Mouse (Mus musculus) right cerebral cortex, adult 18-20 months (tissue): Measurements from ENCODE around the gene Dnah11.

Experiments
- DNase-seq: peaks from one replicate; pipeline ENCODE4 v3.0.0; 2022; ENCODE audit warnings: mixed read lengths

The Dnah11 gene

DNA sequence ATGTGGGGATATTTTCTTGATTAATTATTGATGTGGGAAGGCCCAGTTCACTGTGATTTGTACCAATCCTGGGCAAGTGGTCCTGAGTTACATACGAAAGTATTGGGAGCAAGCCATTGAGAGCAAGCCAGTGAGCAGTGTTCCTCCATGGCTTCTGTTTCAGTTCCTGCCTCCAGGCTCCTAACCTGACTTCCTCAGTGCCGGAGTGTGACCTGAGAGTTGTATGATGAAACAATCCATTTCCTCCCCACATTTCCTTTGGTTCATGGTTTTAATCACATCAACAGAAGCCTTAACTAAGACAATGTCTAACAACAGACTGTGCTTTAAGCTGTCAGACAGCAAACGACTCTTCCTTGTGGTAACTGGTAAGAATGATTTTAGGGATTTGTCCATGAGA is 114.0 kb downstream of the Dnah11 start:
- DNase-seq, result no peak

DNA sequence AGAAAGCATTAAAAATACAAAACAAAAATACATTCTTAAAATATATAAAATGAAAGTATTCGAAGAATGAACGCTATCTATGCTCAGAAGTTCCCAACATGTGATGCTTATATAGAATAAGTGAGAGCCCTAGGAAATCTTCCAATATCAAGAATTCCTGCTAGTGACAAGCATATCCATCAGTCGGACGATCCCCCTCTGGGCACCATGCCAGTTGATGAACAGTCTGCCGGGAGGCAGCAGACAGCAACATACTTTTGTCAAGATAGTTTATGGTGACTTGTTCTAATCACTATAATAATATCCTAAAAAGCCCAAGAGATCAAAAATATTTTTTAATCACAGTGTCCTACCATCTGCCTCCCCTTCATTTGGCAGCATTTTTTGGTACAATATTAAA is 114.7 kb downstream of the Dnah11 start:
- DNase-seq, result no peak

DNA sequence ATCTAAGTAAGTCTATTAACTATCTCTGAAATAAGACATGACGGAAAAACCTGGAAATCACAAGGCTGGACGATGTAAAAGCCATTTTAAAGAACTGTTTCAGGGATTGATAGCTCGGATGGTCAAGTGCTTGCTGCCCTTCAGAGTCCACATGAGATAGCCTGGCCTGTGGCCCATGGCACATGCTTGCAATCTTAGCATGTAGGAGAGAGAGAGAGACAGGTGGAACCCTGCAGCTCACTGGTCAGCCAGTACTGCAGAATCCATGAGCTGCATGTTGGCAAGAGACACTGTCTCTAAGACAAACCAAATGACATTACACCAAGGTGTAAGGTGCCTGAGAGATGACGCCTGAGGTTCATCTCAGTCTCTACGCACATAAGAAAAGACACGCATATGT is 118.4 kb downstream of the Dnah11 start:
- DNase-seq, result no peak

DNA sequence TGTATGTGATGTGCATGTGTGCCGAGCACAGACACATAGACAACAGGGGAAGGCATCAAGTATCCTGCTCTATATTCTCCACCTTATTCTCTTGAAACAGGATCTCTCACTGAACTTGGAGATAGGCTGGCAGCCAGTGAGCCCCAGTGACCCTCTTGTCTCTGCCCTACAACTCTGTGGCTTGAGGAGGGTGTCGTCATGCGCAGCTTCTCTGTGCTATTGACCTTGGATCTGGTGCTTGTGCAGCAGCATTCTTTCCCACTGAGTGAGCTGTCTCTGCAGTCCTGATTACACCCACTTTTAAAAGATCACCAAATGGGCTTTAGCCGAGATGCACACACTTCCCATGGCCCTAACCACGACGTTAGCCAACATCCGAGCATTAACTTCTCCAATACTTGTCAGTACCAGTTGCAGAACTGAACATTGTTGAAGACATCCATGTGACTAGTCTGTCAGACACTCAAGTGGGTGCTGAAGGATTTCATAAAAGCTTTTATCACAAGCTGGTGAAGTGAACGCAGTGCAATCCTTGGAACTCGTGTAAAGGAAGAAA is 120.3 kb downstream of the Dnah11 start:
- DNase-seq, result no peak

DNA sequence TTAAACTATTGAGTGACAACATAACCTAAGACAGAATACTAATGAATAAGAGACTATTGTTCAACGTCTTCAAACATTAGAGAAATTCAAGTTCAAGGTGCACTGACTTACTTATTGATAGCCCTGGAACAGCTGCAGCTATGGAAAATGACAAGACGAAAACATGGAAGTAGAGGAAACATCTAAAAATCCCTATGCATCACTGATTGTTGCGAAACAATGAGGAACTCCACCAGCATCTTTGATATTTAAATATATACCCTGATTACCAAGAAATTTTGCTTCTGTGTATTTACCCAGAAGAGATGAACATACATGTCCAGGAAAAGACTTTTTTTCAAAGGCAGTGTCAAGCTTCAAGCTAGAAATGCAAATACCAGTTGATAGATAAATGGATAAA is 122.0 kb downstream of the Dnah11 start:
- no peak for DNase-seq

DNA sequence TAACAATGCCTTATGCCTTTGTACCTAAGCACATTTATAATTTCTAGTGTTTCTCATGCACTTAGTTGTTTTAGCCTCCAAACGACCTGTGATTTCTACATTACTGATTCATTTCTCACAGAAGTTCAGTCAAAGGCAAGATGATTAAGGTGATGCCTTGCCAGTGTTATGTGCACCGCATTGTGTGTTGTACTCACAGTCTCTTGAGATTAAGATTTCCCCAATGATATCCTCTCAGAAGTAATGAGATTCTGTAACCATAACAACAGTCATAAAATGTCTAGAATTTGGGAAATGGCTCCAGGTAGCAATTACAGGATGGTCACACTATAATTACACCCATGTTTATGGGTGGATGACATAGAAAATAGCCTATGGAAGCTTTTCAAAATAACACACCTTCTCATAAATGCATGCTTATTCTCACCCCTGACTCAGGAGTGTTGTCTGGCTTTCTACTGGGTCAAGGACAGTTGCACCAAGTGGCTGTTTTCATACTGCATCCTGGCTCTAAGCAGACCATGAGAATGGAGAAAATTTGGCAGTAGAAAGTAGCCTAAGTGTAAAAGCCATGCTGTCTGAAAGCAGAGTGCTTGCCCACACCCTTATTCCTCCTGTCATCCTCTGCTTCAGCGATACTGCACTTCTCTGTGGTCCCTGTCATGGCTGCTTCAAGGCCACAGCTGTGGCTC is 126.5 kb downstream of the Dnah11 start:
- DNase-seq, result no peak

DNA sequence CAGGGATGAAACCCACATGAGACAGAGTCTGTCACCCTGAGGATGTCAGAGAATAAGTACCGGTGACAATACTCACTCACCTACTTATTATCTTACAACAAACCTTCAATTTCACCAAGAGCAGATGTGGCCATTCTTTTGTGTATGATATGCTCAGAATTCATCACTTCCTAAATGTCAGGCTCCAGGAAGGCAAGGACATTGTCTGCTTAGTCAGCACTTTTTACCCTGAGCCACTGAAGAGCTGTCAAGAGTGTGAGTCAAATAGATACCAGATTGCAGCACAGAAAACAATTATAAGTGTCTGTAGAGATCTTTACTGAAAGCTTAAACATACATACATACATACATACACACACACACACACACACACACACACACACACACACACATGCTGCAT is 127.2 kb downstream of the Dnah11 start:
- DNase-seq, result no peak

DNA sequence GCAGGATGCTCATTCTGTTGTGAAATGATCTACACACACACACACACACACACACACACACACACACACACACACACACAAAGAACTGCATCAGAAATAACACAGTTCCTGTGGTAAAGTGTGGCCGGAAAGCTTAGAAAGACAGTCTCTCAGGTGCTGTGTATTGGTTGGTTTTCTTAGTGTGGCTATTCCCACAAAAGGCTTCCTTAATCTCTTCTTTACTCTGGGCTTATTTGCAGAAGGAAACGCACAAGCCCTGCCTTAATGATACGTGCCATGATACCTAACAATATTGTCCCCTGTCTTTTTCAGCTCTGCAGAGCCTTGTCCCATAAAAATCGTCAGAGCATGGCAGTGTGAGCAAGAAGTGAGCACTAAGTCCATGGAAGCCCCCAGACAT is 130.1 kb downstream of the Dnah11 start:
- DNase-seq, result no peak

DNA sequence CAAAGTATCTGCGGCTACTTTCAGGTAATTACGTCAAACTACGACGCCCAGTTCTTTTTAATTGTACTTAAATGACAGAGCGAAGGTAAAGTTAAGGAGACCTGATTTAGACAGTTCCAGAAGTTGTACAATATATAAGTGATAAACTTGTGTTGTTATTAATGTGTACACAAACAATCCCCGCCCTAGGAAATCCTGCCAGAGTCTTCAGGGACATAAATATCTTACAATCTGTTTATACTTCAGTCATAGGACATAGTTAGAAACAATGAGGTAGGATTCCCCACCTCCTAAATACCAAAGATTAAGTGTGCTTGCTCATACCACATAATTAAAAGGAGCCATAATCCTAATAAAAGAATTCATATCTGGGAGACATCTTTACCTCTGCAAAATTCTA is 136.5 kb downstream of the Dnah11 start:
- no peak for DNase-seq

DNA sequence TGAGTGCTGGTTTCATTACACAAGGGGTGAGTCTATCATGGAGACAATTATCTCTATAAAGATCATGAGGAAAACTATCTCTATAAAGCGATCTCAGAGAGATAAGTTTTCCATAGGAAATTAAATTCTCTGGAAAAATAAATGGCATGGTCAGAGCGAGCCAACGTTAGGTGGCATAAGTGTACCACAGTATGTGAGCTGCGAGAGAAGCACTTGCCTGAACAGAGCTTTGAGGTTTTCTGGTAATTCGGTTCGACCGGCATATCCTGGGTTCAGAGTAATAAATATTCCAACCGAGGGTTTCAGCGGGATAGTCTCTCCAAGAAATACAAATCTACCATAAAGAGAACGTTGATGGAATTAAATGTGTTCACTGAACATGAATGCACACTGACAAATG is 142.0 kb downstream of the Dnah11 start:
- peak; percentile 24 for DNase-seq

DNA sequence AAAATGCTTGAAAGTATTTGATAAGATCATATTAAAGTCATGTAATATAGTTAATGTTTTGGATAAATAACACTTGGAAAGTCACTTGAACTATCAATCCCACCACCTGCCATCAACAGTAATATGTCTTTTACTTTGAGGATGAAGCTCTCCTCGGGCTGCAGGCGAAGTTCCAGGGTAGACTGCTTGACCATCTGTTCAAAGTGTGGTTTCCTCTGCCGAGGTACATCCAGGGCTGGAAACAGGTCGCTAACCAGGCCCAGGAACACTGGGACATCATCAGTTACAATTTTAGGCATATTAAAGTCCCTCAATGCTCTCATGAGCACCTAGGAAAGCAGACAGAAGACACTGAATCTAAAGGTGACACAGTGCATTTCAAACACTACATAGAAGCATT is 153.5 kb downstream of the Dnah11 start:
- DNase-seq, result no peak

DNA sequence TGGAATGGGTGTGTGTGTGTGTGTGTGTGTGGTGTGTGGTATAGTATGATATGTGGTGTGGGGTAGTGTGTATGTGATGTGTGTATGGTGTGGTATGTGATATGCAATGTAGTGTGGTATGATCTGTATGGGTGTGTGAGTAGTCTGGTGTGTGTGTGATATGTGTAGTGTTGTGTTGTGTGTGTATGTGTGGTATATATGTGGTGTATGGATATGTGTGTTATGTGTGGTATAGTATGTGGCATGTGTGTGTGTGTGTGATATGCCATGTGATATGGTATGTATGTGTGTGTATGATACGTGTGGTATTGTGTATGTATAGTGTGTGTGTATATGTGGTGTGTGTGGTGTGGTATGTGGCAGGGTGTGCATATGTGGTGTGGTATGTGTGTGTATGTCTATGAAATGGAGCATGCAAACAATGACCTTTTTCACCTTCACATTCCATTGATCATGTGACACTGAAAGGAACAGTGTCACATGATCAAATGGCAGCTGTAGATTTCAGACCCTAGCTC is 155.7 kb downstream of the Dnah11 start:
- no peak for DNase-seq

DNA sequence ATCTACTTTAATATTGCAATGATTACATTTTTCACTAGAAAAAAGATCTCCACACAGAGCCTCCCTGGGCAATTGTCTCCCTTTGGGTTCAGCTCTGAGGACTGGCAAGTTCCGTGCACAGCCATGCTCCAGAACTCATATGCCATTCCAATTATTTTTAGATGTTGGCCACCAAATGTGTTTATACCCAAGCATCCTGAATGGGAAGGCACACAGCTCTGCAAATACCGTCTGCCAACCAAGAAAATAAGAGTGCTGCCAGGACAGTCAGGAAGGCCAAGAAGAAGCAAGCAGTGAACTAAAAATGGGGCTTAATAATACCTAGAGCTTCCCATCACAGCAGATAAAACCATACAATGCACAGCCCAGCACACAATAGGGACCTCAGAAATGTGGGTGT is 156.6 kb downstream of the Dnah11 start:
- DNase-seq, result no peak

DNA sequence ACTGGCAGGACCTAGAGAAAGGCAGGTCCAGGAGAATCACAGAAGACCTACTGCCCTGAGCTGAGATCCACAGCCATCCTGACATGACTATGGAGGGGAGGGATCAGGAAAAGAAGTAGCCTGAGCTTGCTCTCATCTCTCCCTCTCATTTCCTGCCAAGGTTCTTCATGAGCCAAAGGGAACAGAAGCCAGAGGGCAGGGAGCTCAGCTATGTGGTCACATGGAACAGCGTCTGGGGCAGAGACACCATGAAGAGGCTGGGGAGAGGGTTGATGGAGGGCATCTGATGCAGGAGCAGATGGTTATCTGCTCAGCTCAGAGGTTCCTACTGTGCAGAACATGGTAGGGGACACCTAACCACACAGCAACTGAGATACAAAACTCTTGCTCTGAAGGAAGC is 163.9 kb downstream of the Dnah11 start:
- DNase-seq, result no peak

DNA sequence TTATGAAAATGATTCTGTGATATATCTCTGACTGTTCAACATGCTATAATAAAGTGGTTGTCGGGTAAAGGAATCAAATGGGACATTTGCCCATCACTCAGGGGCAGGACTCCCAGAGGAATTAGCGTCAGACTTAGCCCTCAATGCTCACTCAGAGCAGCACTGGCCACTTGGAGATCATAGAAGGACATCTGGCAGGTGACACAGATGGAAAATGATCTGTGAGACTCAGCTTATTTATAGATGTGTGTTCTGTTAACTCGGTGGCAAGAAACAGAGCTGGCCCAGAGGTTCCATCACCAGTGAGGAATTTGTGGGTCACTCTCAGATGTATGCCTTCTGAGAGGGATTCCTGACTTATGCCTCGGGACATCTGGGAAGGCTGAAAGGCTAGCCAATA is 173.1 kb downstream of the Dnah11 start:
- DNase-seq, result no peak

DNA sequence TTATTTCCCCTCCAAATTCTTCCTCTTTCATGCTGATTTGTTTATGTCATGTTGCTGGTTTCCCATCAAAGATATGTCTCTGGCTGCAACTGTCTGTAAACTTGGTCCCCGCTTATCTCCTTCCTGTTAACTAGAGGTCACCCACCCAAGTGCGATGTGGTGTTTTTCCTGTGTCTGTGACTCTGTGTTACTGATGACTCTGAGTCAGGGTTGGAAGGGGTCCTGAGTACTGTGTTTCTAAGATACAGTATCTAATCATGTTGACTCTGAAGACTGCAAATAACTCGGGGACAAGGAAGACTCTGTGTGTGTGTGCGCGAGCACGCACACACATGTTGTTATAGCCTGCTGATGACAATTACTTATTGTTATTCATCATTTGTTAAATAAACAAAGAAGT is 179.9 kb downstream of the Dnah11 start:
- no peak for DNase-seq

DNA sequence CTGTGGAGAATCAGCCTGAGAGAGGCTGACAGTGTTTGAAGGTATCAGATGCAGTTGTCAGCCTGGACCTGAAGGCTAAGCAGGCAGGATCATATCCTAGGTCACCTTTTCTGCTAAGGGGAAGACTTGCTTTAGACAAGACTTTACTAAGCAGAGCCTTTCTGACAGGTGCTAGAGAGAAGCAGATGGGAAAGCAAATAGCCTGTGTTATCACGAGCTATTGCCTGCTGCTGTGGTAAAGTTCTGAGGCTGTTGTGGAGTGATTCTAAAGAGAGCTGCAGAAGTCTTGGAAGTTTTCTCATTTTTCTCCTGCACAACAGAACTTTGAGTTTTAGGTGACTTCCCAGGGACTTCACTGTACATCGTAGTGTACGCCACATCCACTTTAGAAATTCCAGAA is 185.0 kb downstream of the Dnah11 start:
- no peak for DNase-seq

DNA sequence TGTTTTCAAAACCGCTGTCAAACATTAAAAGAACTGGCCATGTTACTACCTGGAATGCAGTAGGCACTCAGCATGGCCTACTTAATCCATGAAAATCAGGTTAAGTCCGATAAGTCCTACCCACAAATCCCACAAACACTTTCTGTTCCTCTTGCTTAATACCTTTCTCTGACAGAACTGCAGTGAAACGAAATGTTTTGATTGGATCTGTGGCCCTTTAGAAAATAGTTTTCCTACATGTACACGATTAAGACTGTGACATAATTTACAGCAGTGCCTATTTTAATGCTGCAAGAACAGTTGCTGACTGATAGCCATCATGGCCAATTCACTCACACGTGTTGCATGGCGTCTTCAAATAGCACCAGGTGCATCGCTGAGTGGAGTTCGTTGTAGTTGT is 186.9 kb downstream of the Dnah11 start:
- DNase-seq, result no peak

DNA sequence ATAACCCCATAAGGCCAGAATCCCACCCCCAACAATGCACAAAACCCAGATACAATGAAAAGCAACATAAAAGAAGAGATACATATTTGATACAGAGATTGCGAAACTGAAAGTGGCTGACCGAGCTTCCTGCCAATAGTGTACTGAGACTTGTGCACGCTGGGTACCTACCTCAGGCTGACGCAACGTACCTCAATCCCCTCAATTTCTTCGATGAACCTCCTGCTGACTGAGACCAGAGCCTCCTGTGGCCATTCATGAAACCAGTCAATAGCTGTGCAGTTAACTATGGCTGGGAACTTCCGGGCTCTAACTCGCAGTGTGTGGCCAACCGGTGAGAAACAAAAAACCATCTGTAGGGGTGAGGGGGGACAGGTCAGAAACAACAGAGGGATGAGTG is 203.9 kb downstream of the Dnah11 start:
- DNase-seq, result no peak

DNA sequence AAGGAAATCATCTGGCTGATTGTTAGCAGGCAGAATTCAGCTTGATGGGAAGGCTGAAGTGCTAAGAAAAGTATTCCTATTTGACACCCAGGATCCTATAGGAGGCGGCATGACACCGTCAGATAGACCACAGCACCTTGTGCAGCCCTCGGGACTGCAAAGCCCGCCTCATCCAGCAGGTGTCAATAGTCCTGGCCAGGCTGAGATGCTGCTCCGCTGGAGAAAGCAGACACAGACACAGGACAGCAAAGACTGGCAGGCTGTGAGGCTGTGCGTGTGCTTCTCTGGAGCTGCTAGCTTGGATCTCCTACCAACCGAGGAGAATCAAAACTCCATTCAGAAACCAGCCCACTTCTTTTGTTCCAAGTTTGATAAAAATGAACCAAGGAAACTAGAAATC is 205.3 kb downstream of the Dnah11 start:
- DNase-seq, result peak; percentile 43

DNA sequence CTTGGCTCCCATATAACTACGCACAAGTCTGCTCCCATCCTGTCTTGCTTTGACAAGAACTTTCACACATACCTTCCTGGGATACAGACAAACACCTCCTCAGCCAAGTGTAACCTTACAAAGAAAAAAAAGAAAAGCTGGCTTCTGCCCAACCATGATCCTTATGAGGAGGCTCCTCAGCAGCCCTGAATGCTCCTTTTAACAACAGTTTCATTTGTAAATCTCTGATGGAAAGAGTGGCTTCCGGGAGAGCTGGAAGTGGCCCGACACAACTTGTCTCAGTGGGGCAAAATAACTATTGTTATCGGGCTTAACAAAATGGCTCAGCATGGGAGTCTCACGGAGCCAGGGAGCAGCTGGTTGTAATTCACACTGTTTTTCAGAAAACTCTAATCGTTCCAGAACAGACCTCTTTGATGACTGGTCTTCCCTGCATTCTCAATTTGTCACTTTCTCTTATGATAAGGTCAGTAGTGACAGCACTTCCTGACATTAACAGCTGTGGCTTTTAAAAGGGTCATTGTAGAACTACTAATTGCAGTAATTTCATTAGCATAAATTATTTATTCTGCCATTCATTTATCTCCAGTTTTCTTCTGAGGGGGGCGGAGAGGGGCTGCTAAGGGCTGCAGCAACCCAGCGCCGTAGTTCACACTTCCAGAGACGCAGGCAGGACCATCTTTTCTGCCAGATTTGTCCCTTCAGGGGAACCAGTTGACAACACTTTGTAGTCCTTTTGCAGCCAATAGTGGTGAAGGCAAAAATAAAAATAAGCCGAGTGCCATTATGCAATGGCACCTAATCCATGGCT is 209.6 kb downstream of the Dnah11 start:
- DNase-seq, result no peak

DNA sequence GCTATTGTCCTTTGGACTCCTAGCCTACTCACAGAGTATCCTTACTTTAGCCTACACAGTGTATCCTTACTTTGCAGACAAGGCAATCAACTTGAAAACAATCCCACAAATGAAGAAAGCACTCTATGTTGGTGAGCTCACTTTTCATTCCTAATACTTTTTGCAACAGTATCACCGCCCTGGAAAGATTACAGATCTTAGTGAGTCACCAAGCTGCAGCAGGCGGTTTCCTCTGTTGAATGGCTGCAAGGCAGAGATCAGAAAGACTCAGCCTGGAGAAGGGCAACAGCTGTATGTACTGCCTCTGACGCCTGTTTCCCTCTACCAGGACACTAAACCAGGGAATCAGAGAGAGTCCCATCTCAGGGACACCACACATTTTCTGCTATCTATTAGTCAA is 218.5 kb downstream of the Dnah11 start:
- no peak for DNase-seq

DNA sequence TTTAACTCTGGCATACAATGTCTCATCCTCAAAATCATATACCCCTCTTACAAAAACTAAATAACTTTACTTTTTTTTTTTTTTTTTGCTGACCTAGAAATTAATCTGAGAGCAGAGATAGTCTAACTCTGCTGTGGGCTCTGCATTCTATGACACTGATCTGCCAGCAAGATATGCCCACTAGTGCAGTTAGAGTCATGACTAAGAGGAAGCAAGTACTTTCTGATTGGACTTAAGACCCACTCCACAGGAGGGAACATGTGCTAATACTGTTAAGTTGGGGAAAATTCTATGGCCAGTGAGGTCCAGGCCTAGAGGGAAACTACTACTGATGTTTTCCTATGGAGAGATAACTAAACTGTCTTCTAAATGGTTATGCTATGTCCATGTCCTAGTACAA is 225.1 kb downstream of the Dnah11 start:
- no peak for DNase-seq

DNA sequence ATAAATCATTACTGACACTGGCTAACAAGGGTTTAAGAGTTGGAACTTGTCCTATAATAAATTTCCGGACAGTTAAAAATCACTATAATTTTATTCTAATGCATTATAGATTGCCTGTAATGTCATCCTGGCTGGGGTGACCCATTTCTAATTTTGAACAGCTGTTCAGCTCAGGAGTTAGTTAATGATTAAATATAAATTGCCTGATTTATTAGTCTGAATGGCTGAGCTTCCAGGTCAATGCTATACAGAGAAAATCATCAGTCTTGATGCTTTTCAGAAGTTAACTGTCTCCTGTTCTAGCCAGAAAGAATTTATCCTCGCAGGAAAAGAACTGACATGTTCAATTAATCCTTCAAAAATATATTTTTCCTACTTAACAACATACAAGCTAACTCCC is 236.1 kb downstream of the Dnah11 start:
- DNase-seq, result no peak
